Mouse (Mus musculus) liver, embryonic 12.5 days (tissue): ENCODE data around the gene Cts6. TPM values are rescaled to one million over a fixed set of nuclear protein-coding genes. Genes with fewer than 3 reads are reported as not detected.
"Not testable (repeated sequence)": the region's sequence is repeated elsewhere in the genome, so short reads cannot be mapped to it uniquely, and the experiment has no call there.

Experiments used
- ATAC-seq: fragments of 200-750 bp; cut with Nextera tagmentation; 2 replicates; pipeline ENCODE4 v1.8.0; 2017; ENCODE audit warnings: moderate number of reproducible peaks, mild to moderate bottlenecking, moderate library complexity
- H3K27ac ChIP-seq: fragments of 300-500 bp; sonication (generic); 2 replicates; pipeline ENCODE4 v1.5.1; 2016; ENCODE audit warnings: mild to moderate bottlenecking
- H3K27me3 ChIP-seq: fragments of 300-500 bp; sonication (generic); replicated peaks from 2 replicates; pipeline ENCODE4 v1.6.1; 2016; ENCODE audit warnings: mild to moderate bottlenecking, moderate library complexity
- H3K36me3 ChIP-seq: fragments of 300-500 bp; sonication (generic); 2 replicates; pipeline ENCODE4 v1.6.1; 2016; ENCODE audit warnings: mild to moderate bottlenecking, moderate library complexity
- H3K4me1 ChIP-seq: fragments of 300-500 bp; sonication (generic); 2 replicates; pipeline ENCODE4 v1.6.1; 2016
- H3K4me2 ChIP-seq: fragments of 300-500 bp; sonication (generic); 2 replicates; pipeline ENCODE4 v1.6.1; 2016; ENCODE audit warnings: mild to moderate bottlenecking, moderate library complexity
- H3K4me3 ChIP-seq: fragments of 300-500 bp; sonication (generic); 2 replicates; pipeline ENCODE4 v1.5.1; 2016; ENCODE audit warnings: mild to moderate bottlenecking, moderate library complexity
- H3K9ac ChIP-seq: fragments of 300-500 bp; sonication (generic); 2 replicates; pipeline ENCODE4 v1.6.1; 2016; ENCODE audit warnings: mild to moderate bottlenecking, moderate library complexity
- H3K9me3 ChIP-seq: fragments of 300-500 bp; sonication (generic); replicated peaks from 2 replicates; pipeline ENCODE4 v1.6.1; 2016; ENCODE audit warnings: mild to moderate bottlenecking, moderate library complexity
- WGBS: fragments of 180-500 bp; shearing (Covaris S2); methylation state at CpG from one replicate; pipeline ENCODE4 v1.1.7; 2016; ENCODE audit not compliant: insufficient replicate concordance; 5-methylcytosine and 5-hydroxymethylcytosine counted together
- polyA plus RNA-seq: library from polyadenylated mRNA; unstranded; fragments of >200 nt; fragmentation: Nextera tagmentation; extraction: Ambion mirVana; gene quantifications from 2 replicates; pipeline ENCODE4 v1.2.1, GENCODE M21; 2016

The Cts6 gene
- polyA plus RNA-seq, result not detected in 2 replicates

- no peak within 1 kb of the TSS for H3K27ac ChIP-seq
- H3K4me3 ChIP-seq, result no peak within 1 kb of the TSS
- no peaks in the 10 kb centered on the region for H3K4me1 ChIP-seq
- WGBS, result 77% methylated on average over 3 of the region's 3 CpGs
- no peaks in the 10 kb centered on the region for H3K9me3 ChIP-seq
- H3K36me3 ChIP-seq, result no peaks in the 10 kb centered on the region
- H3K9ac ChIP-seq, result no peak within 1 kb of the TSS
- no peak for ATAC-seq
- H3K27me3 ChIP-seq, result no peaks in the 10 kb centered on the region
- H3K4me2 ChIP-seq, result no peak within 1 kb of the TSS
Observed at GRCm38 (mm10) chr13:61203310-61203709, at the start of gene Cts6. Cts6 (minus strand) TSS chr13:61203410.

DNA sequence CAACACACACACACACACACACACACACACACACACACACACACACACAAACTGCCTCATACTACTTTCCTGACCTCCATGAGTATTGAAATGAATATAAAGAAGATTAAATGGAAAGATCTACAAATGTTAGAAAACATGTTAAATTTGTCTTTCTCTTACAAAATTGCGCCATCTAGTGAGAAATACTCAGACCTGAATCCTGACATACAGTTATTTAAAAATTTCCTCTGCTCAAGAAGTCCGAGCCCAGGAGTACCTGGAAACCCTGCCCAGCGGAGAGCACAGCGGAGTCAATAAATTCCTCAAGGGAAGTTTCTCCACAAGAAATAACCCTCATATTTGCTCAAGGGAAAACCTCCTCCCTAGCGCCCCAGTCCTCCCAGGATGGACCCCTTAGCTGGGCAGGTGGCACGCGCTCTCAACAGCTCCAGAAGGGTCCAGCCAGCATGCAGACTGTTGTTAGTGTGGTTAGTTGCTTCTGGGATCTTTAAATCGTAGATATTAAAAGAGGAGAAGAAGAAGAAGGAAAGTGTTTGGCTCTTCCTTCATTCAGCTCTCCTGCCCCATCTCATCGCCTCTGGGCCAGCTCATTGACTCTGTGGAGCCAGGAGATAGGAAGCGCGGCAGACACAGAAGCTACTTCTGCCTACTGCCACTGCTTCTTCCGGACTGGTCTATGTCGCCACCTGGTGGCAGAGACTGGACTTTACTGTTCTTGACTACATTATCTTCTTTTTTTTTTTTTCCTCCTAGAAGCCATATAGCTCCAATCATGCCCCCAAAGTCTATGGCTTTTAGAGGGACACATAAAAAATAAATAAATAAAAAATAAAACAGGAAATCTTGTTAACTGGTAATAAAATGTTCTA, 38.1 kb upstream of the Cts6 start:
- no peak overlapping the region for H3K9ac ChIP-seq
- no peak overlapping the region for H3K27ac ChIP-seq
- no peaks in the 10 kb centered on the region for H3K27me3 ChIP-seq
- ATAC-seq, result no peak
- H3K4me3 ChIP-seq, result no peak overlapping the region
- H3K9me3 ChIP-seq, result no peaks in the 10 kb centered on the region
- 45% methylated on average over 13 of the region's 13 CpGs for WGBS
- H3K4me1 ChIP-seq, result no peaks in the 10 kb centered on the region
- no peaks in the 10 kb centered on the region for H3K36me3 ChIP-seq
- no peak overlapping the region for H3K4me2 ChIP-seq

GRCm38 (mm10) chr13:61185151-61185933, 17.9 kb downstream of the Cts6 start:
- H3K4me3 ChIP-seq, H3K36me3 ChIP-seq, H3K4me2 ChIP-seq, H3K9ac ChIP-seq, H3K4me1 ChIP-seq, ATAC-seq, H3K27ac ChIP-seq, H3K27me3 ChIP-seq, H3K9me3 ChIP-seq: not testable (repeated sequence)
- 53% methylated on average over 5 of the region's 5 CpGs for WGBS

DNA sequence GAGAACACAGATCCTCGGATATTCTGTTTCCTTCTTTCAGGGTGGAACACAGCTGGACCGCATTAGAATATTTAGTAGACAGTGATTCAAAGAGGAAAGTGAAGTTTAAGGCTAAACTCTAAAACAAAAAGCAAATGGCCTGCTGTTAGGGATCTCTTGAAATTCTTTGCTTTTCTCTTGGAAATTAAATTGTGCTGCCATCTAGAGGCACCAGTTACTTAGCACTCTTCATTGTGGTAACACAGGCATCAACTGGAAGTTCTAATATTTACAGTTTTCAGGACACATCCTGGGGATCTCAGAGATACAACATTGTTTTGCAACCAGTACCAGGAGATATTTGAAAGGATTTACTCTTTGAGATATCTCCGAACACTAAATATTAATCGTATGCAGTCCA, 38.6 kb downstream of the Cts6 start:
- H3K9me3 ChIP-seq, result 0 out of 2 replicates have a peak, but pooled peaks cover 2% of the 10 kb centered on the region
- H3K4me1 ChIP-seq, result no peaks in the 10 kb centered on the region
- H3K27ac ChIP-seq, result no peak overlapping the region
- no peak for ATAC-seq
- H3K27me3 ChIP-seq, result no peaks in the 10 kb centered on the region
- no peak overlapping the region for H3K9ac ChIP-seq
- no peaks in the 10 kb centered on the region for H3K36me3 ChIP-seq
- 68% methylated on average over 4 of the region's 4 CpGs for WGBS
- H3K4me2 ChIP-seq, result no peak overlapping the region
- H3K4me3 ChIP-seq, result no peak overlapping the region

DNA sequence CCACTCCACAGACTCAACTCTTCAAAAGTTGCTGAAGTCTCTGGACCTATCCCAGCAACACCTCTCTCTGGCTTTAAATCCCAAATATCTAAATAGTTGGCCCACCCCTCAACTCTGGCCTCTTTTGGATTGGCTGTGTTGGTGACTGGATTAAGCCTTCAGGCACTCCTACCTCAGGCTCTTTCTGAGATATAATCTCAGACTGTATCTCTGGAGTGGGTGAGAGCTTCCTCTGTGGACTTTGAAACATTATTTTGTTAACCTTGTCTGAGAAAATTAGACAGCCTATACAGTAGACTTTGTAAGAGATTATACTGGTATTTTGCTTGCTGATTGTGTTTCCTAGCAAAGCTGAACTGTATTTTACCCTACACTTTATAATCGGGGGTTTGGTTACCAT, 39.1 kb downstream of the Cts6 start, which contains the start of gene Ctsr:
Gene Ctsr (minus strand): TSS at position 101 of the 400 bp plus-strand sequence.
- no peak for ATAC-seq
- H3K9ac ChIP-seq, result no peak within 1 kb of the TSS
- no peak within 1 kb of the TSS for H3K4me2 ChIP-seq
- 0 out of 2 replicates have a peak, but pooled peaks cover 2% of the 10 kb centered on the region for H3K9me3 ChIP-seq
- no peaks in the 10 kb centered on the region for H3K4me1 ChIP-seq
- WGBS, result 64% methylated on average over 1 of the region's 1 CpGs
- H3K4me3 ChIP-seq, result no peak within 1 kb of the TSS
- H3K36me3 ChIP-seq, result no peaks in the 10 kb centered on the region
- H3K27me3 ChIP-seq, result no peaks in the 10 kb centered on the region
- no peak within 1 kb of the TSS for H3K27ac ChIP-seq

Other genes with a start within 250 kb of the Cts6 start
- gene Ctsj, start 197.5 kb downstream of the Cts6 start, polyA plus RNA-seq, result 0.23 TPM in 1 of 2 replicates, not detected in the other
- gene Ctsq, start 162.8 kb downstream of the Cts6 start, polyA plus RNA-seq, result not detected in 2 replicates
- gene Ctsr, start 39.2 kb downstream of the Cts6 start, polyA plus RNA-seq, result not detected in 2 replicates
- gene Cts8, start 51.9 kb upstream of the Cts6 start, polyA plus RNA-seq, result not detected in 2 replicates
- gene Gm49398, start 85.4 kb upstream of the Cts6 start, polyA plus RNA-seq, result not detected in 2 replicates
- not detected in 2 replicates for gene Cts7, start 154.8 kb upstream of the Cts6 start, polyA plus RNA-seq